Mouse (Mus musculus) heart, embryonic 16.5 days (tissue): ENCODE results near the gene Nudt19. TPM values are rescaled to one million over a fixed set of nuclear protein-coding genes. Genes with fewer than 3 reads are reported as not detected.
"Not testable (repeated sequence)": the region's sequence is repeated elsewhere in the genome, so short reads cannot be mapped to it uniquely, and the experiment has no call there.

Source experiments
- ATAC-seq: fragments of 200-750 bp; cut with Nextera tagmentation; replicated peaks from 2 replicates; pipeline ENCODE4 v1.8.0; 2017; ENCODE audit warnings: moderate number of reproducible peaks; ENCODE audit not compliant: insufficient read depth, low FRiP score; ENCODE audit errors: extremely low read depth
- H3K27ac ChIP-seq: fragments of 300-500 bp; sonication (generic); 2 replicates; pipeline ENCODE4 v1.5.1; 2014; ENCODE audit warnings: mild to moderate bottlenecking, low read length, control low read depth, moderate library complexity
- H3K27me3 ChIP-seq: fragments of 300-500 bp; sonication (generic); 2 replicates; pipeline ENCODE4 v1.6.1; 2014; ENCODE audit warnings: low read length, mixed read lengths; ENCODE audit not compliant: control insufficient read depth, insufficient read depth
- H3K36me3 ChIP-seq: fragments of 300-500 bp; sonication (generic); 2 replicates; pipeline ENCODE4 v1.6.1; 2014; ENCODE audit not compliant: control insufficient read depth, insufficient read depth
- H3K4me1 ChIP-seq: fragments of 300-500 bp; sonication (generic); 2 replicates; pipeline ENCODE4 v1.6.1; 2014; ENCODE audit warnings: low read length, mixed read lengths; ENCODE audit not compliant: control insufficient read depth, insufficient read depth
- H3K4me2 ChIP-seq: fragments of 300-500 bp; sonication (generic); 2 replicates; pipeline ENCODE4 v1.6.1; 2014; ENCODE audit warnings: low read depth, mild to moderate bottlenecking, control low read depth, low read length
- H3K4me3 ChIP-seq: fragments of 300-500 bp; sonication (generic); 2 replicates; pipeline ENCODE4 v1.5.1; 2014; ENCODE audit warnings: mild to moderate bottlenecking, control low read depth, low read length
- H3K9ac ChIP-seq: fragments of 300-500 bp; sonication (generic); 2 replicates; pipeline ENCODE4 v1.6.1; 2014; ENCODE audit warnings: low read length, control low read depth
- H3K9me3 ChIP-seq: fragments of 300-500 bp; sonication (generic); replicated peaks from 2 replicates; pipeline ENCODE4 v1.6.1; 2016; ENCODE audit warnings: low read length; ENCODE audit not compliant: control insufficient read depth
- WGBS: fragments of 180-500 bp; shearing (Covaris S2); extraction: QIAGEN DNeasy Blood & Tissue Kit; methylation state at CpG from one replicate; pipeline ENCODE4 v1.1.7; 2014; 5-methylcytosine and 5-hydroxymethylcytosine counted together
- polyA plus RNA-seq: library from polyadenylated mRNA; unstranded; fragments of >200 nt; fragmentation: Nextera tagmentation; extraction: Ambion mirVana; gene quantifications from 2 replicates; pipeline ENCODE4 v1.2.1, GENCODE M21; 2015

Nudt19 gene
- polyA plus RNA-seq, 1 experiment from 2014 or later: 142 TPM

- not testable (repeated sequence) for H3K9me3 ChIP-seq
Observed at GRCm38 (mm10) chr7:35530544-35530943, 25.6 kb downstream of the Nudt19 start.

GRCm38 (mm10) chr7:35530026-35530425 is 26.1 kb downstream of the Nudt19 start:
- no peak overlapping the region for H3K4me3 ChIP-seq
- no peaks in the 10 kb centered on the region for H3K27me3 ChIP-seq
- no peaks in the 10 kb centered on the region for H3K4me1 ChIP-seq
- WGBS: 70% methylated on average over 3 of the region's 3 CpGs
- no peak overlapping the region for H3K27ac ChIP-seq
- no peak for ATAC-seq
- H3K9me3 ChIP-seq: no peaks in the 10 kb centered on the region
- H3K4me2 ChIP-seq: no peak overlapping the region
- no peaks in the 10 kb centered on the region for H3K36me3 ChIP-seq
- no peak overlapping the region for H3K9ac ChIP-seq

More at GRCm38 (mm10) chr7:35530544-35530943, 25.6 kb downstream of the Nudt19 start:
- not testable (repeated sequence) for H3K4me1 ChIP-seq, H3K27ac ChIP-seq, H3K9ac ChIP-seq, H3K4me3 ChIP-seq, H3K27me3 ChIP-seq, ATAC-seq, H3K4me2 ChIP-seq, H3K36me3 ChIP-seq
- WGBS: 72% methylated on average over 1 of the region's 1 CpGs

GRCm38 (mm10) chr7:35526795-35527194 is 29.3 kb downstream of the Nudt19 start:
- no peak for ATAC-seq
- no peaks in the 10 kb centered on the region for H3K4me1 ChIP-seq

GRCm38 (mm10) chr7:35501995-35502394 is 54.1 kb downstream of the Nudt19 start:
- Histone ChIP-seq H3K4me1 (no peaks in the 10 kb centered on the region), H3K36me3 (no peaks in the 10 kb centered on the region), H3K27me3 (no peaks in the 10 kb centered on the region), H3K4me2 (no peak overlapping the region), H3K4me3 (no peak overlapping the region), H3K27ac (no peak overlapping the region), H3K9me3 (no peaks in the 10 kb centered on the region), H3K9ac (no peak overlapping the region)
- ATAC-seq: peak; percentile 72; the same call in 1 of the 2 replicates
- WGBS: 28% methylated on average over 4 of the region's 4 CpGs

More at GRCm38 (mm10) chr7:35526795-35527194, 29.3 kb downstream of the Nudt19 start:
- Histone ChIP-seq H3K9ac (no peak overlapping the region), H3K27ac (no peak overlapping the region), H3K27me3 (no peaks in the 10 kb centered on the region), H3K36me3 (no peaks in the 10 kb centered on the region), H3K9me3 (no peaks in the 10 kb centered on the region), H3K4me2 (no peak overlapping the region), H3K4me3 (no peak overlapping the region)
- WGBS: 86% methylated on average over 2 of the region's 2 CpGs

GRCm38 (mm10) chr7:35497516-35497915 is 58.6 kb downstream of the Nudt19 start:
- Histone ChIP-seq H3K4me3 (no peak overlapping the region), H3K27me3 (no peaks in the 10 kb centered on the region), H3K9ac (no peak overlapping the region), H3K4me2 (no peak overlapping the region), H3K27ac (no peak overlapping the region), H3K36me3 (no peaks in the 10 kb centered on the region), H3K9me3 (no peaks in the 10 kb centered on the region), H3K4me1 (no peaks in the 10 kb centered on the region; the same call in 1 of the 2 replicates)
- 94% methylated on average over 2 of the region's 2 CpGs for WGBS
- ATAC-seq: no peak

Other genes starting within 250 kb of the Nudt19 start
- gene Gpatch1, start 237.9 kb downstream of the Nudt19 start, polyA plus RNA-seq: 10.1 and 12.2 TPM in 2 replicates
- 5.8 TPM in 2 replicates for gene Rhpn2, start 222.1 kb downstream of the Nudt19 start, polyA plus RNA-seq
- gene Faap24, start 159.5 kb downstream of the Nudt19 start, polyA plus RNA-seq: 13.6 and 16.1 TPM in 2 replicates
- 44.9 and 45.2 TPM in 2 replicates for gene Cep89, start 159.3 kb downstream of the Nudt19 start, polyA plus RNA-seq
- gene Slc7a9, start 107.5 kb downstream of the Nudt19 start, polyA plus RNA-seq: 0.27 and 0.56 TPM in 2 replicates
- 1.5 and 1.7 TPM in 2 replicates for gene Tdrd12, start 18.6 kb downstream of the Nudt19 start, polyA plus RNA-seq
- gene Rgs9bp, start 29.3 kb upstream of the Nudt19 start, polyA plus RNA-seq: 0.34 and 0.35 TPM in 2 replicates
- gene Ankrd27, start 29.9 kb upstream of the Nudt19 start, polyA plus RNA-seq: 20.4 and 22.6 TPM in 2 replicates
- 238 and 276 TPM in 2 replicates for gene Pdcd5, start 91.2 kb upstream of the Nudt19 start, polyA plus RNA-seq
- 12.3 and 13.5 TPM in 2 replicates for gene Dpy19l3, start 198.2 kb upstream of the Nudt19 start, polyA plus RNA-seq
- 8.7 and 11.7 TPM in 2 replicates for gene Zfp507, start 246.7 kb upstream of the Nudt19 start, polyA plus RNA-seq